Mouse (Mus musculus) ES-E14 (cell line): ENCODE results near the gene Clp1.

Experiments
- CHD2 ChIP-seq: IDR thresholded peaks from 2 replicates; pipeline ENCODE4 v1.6.1; 2014; ENCODE audit warnings: mild to moderate bottlenecking, low read depth, low read length, inconsistent platforms
- HCFC1 ChIP-seq: IDR thresholded peaks from 2 replicates; pipeline ENCODE4 v1.6.1; 2012; ENCODE audit warnings: low read length, inconsistent platforms, borderline replicate concordance; ENCODE audit not compliant: insufficient read depth
- MAFK ChIP-seq: IDR thresholded peaks from 2 replicates; pipeline ENCODE4 v1.6.1; 2014; ENCODE audit warnings: mild to moderate bottlenecking, low read depth, low read length, inconsistent platforms; ENCODE audit not compliant: insufficient read depth
- ZC3H11A ChIP-seq: IDR thresholded peaks from 2 replicates; pipeline ENCODE4 v1.6.1; 2012; ENCODE audit warnings: low read depth, mild to moderate bottlenecking, inconsistent platforms, low read length, borderline replicate concordance
- ZNF384 ChIP-seq: IDR thresholded peaks from 2 replicates; pipeline ENCODE4 v1.6.1; 2012; ENCODE audit warnings: low read depth, low read length, inconsistent platforms

DNA sequence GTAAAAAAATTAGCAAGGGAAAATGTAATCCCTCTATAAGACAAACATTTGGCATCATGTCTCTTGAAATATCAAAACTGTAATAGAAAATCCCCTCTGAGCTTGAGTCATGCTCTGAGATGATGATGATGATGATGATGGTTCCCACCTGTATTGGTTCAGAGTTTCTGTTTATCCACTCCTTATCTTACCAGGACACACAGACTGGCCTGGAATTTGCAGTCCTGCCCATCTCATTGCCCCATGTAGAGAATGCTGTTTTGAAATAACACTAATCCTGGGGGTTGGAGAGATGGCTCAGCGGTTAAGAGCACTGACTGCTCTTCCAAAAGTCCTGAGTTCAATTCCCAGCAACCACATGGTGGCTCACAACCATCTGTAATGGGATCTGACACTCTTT, 5.2 kb upstream of the Clp1 start:
- TF ChIP-seq CHD2 (no peak), MAFK (no peak), ZNF384 (no peak), ZC3H11A (no peak), HCFC1 (no peak)
